Mouse (Mus musculus) liver, embryonic 14.5 days (tissue): ENCODE measurements around the gene Cars2. TPM values are rescaled to one million over a fixed set of nuclear protein-coding genes. Genes with fewer than 3 reads are reported as not detected.

Experiments used
- ATAC-seq: fragments of 200-750 bp; cut with Nextera tagmentation; 2 replicates; pipeline ENCODE4 v1.8.0; 2017; ENCODE audit warnings: moderate number of reproducible peaks, mild to moderate bottlenecking, moderate library complexity; ENCODE audit not compliant: insufficient read depth
- DNase-seq, 3 experiments: peaks; one replicate each; pipeline ENCODE4 v3.0.0-alpha.2; 2012 to 2013; ENCODE audit warnings: low read depth in 3 of 3, low spot score in 3 of 3
- H3K27ac ChIP-seq: fragments of 300-500 bp; sonication (generic); 2 replicates; pipeline ENCODE4 v1.5.1; 2014; ENCODE audit warnings: moderate library complexity, mild to moderate bottlenecking, control low read depth, inconsistent platforms
- H3K27me3 ChIP-seq: fragments of 300-500 bp; sonication (generic); 2 replicates; pipeline ENCODE4 v1.6.1; 2014; ENCODE audit warnings: mild to moderate bottlenecking, low read length, moderate library complexity; ENCODE audit not compliant: control insufficient read depth, insufficient read depth
- H3K36me3 ChIP-seq: fragments of 300-500 bp; sonication (generic); replicated peaks from 2 replicates; pipeline ENCODE4 v1.6.1; 2014; ENCODE audit warnings: low read depth; ENCODE audit not compliant: control insufficient read depth, insufficient read depth
- H3K4me1 ChIP-seq, 2 experiments: fragments of 200-500 bp in 1 of 2; fragments of 300-500 bp in 1 of 2; sonication (generic) in 1 of 2; replicated peaks; 2 replicates each; pipeline ENCODE4 v1.6.1; 2012 to 2014; ENCODE audit warnings: antibody characterized with exemption in 1 of 2, inconsistent platforms in 1 of 2, low read length in 1 of 2; ENCODE audit not compliant: control insufficient read depth in 2 of 2, insufficient read depth in 2 of 2
- H3K4me2 ChIP-seq: fragments of 300-500 bp; sonication (generic); 2 replicates; pipeline ENCODE4 v1.6.1; 2014; ENCODE audit warnings: low read depth, mild to moderate bottlenecking, control low read depth, moderate library complexity
- H3K4me3 ChIP-seq, 2 experiments: fragments of 200-500 bp in 1 of 2; fragments of 300-500 bp in 1 of 2; sonication (generic) in 1 of 2; 2 replicates each; pipeline ENCODE4 v1.5.1; 2012 to 2014; ENCODE audit warnings: low read depth in 2 of 2, low read length in 2 of 2, mild to moderate bottlenecking in 2 of 2, control low read depth in 1 of 2, inconsistent platforms in 1 of 2, moderate library complexity in 1 of 2; ENCODE audit not compliant: insufficient read depth in 1 of 2
- H3K9ac ChIP-seq: fragments of 300-500 bp; sonication (generic); replicated peaks from 2 replicates; pipeline ENCODE4 v1.6.1; 2014; ENCODE audit warnings: mild to moderate bottlenecking, control low read depth, moderate library complexity
- H3K9me3 ChIP-seq: fragments of 300-500 bp; sonication (generic); 2 replicates; pipeline ENCODE4 v1.6.1; 2016; ENCODE audit warnings: low read length, mixed read lengths; ENCODE audit not compliant: control insufficient read depth
- CTCF ChIP-seq: IDR thresholded peaks from 2 replicates; pipeline ENCODE4 v1.5.1; 2016; ENCODE audit warnings: antibody characterized with exemption, low read depth, control low read depth
- EP300 ChIP-seq: IDR thresholded peaks from 2 replicates; pipeline ENCODE4 v1.6.1; 2016; ENCODE audit warnings: antibody characterized with exemption, low read depth
- WGBS: fragments of 180-500 bp; shearing (Covaris S2); extraction: QIAGEN DNeasy Blood & Tissue Kit; methylation state at CpG from one replicate; pipeline ENCODE4 v1.1.7; 2014; ENCODE audit not compliant: insufficient replicate concordance; 5-methylcytosine and 5-hydroxymethylcytosine counted together
- polyA plus RNA-seq, 2 experiments: library from polyadenylated mRNA; depleted of rRNA in 1 of 2; stranded (reverse) in 1 of 2; unstranded in 1 of 2; fragments of >200 nt; fragmentation: Nextera tagmentation in 1 of 2; extraction: Ambion mirVana in 1 of 2; gene quantifications; 2 replicates each; pipeline versions ENCODE4 v1.2.1 to v1.2.3; 2012 to 2014

Gene Cars2
- polyA plus RNA-seq, 2 experiments: 15.5 to 18.2 TPM

GRCm38 (mm10) chr8:11481876-11482275 lies 68.7 kb downstream of the Cars2 start:
- Histone ChIP-seq H3K27ac (no peak overlapping the region), H3K9ac (no peak overlapping the region), H3K36me3 (no peaks in the 10 kb centered on the region), H3K4me3 (no peak overlapping the region), H3K4me1 (no peaks in the 10 kb centered on the region), H3K27me3 (peaks cover 46% of the 10 kb centered on the region), H3K9me3 (no peaks in the 10 kb centered on the region), H3K4me2 (no peak overlapping the region)
- TF ChIP-seq CTCF (no peak), EP300 (no peak)
- ATAC-seq (no peak), DNase-seq (no peak)
- 48% methylated on average over 3 of the region's 3 CpGs for WGBS

- Histone ChIP-seq H3K4me3 (no peak overlapping the region), H3K4me2 (no peak overlapping the region), H3K36me3 (no peaks in the 10 kb centered on the region), H3K9me3 (no peaks in the 10 kb centered on the region), H3K4me1 (peaks cover 0 to 5% of the 10 kb centered on the region in 2 experiments; a peak in 1 of 4 replicates), H3K27me3 (peaks cover 66% of the 10 kb centered on the region), H3K9ac (no peak overlapping the region), H3K27ac (no peak overlapping the region)
- no peak for ATAC-seq
- TF ChIP-seq CTCF (no peak), EP300 (no peak)
- WGBS: 9% methylated on average over 14 of the region's 14 CpGs
- no peak for DNase-seq
Observed at GRCm38 (mm10) chr8:11479591-11479990, 71.0 kb downstream of the Cars2 start.

- Histone ChIP-seq H3K4me2 (peak overlapping the region; percentile 62), H3K36me3 (no peaks in the 10 kb centered on the region), H3K4me1 (peaks cover 0 to 10% of the 10 kb centered on the region in 2 experiments; a peak in 2 of 4 replicates), H3K27me3 (peaks cover 70% of the 10 kb centered on the region), H3K4me3 (peak overlapping the region in 1 of 2 experiments; percentile 6; a peak in 2 of 4 replicates), H3K27ac (no peak overlapping the region), H3K9ac (no peak overlapping the region), H3K9me3 (no peaks in the 10 kb centered on the region)
- TF ChIP-seq CTCF (no peak), EP300 (no peak)
- no peak for DNase-seq
- WGBS: 4% methylated on average over 23 of the region's 23 CpGs
- ATAC-seq: no peak
Observed at GRCm38 (mm10) chr8:11478807-11479527, 71.6 kb downstream of the Cars2 start.

- ATAC-seq (peak; percentile 48; the same call in 1 of the 2 replicates), DNase-seq (no peak)
- Histone ChIP-seq H3K27ac (no peak within 1 kb of the TSS), H3K36me3 (no peaks in the 10 kb centered on the region), H3K9ac (no peak within 1 kb of the TSS), H3K9me3 (no peaks in the 10 kb centered on the region), H3K27me3 (peaks cover 70% of the 10 kb centered on the region), H3K4me2 (peak within 1 kb of the TSS; percentile 62), H3K4me3 (peak within 1 kb of the TSS; percentile 54 to 56), H3K4me1 (peaks cover 0 to 13% of the 10 kb centered on the region in 2 experiments; a peak in 2 of 4 replicates)
- WGBS: under 1% methylated on average over 60 of the region's 69 CpGs
- TF ChIP-seq CTCF: no peak
- TF ChIP-seq EP300: no peak
Observed at GRCm38 (mm10) chr8:11477811-11478761, 72.5 kb downstream of the Cars2 start, which contains the start of gene Rab20. Rab20 (minus strand) TSS chr8:11478710.

- 3% methylated on average over 9 of the region's 9 CpGs for WGBS
- no peak overlapping the region for H3K27ac ChIP-seq
- no peak for DNase-seq
Observed at GRCm38 (mm10) chr8:11477178-11477553, 73.4 kb downstream of the Cars2 start.

More at GRCm38 (mm10) chr8:11477178-11477553, 73.4 kb downstream of the Cars2 start:
- H3K27me3 ChIP-seq: peaks cover 67% of the 10 kb centered on the region
- H3K4me1 ChIP-seq: peaks cover 0 to 16% of the 10 kb centered on the region in 2 experiments; a peak in 2 of 4 replicates
- ATAC-seq: no peak
- H3K9ac ChIP-seq: no peak overlapping the region
- H3K9me3 ChIP-seq: no peaks in the 10 kb centered on the region
- peak overlapping the region; percentile 12 to 54 for H3K4me3 ChIP-seq
- no peaks in the 10 kb centered on the region for H3K36me3 ChIP-seq
- H3K4me2 ChIP-seq: peak overlapping the region; percentile 62
- TF ChIP-seq CTCF (no peak), EP300 (no peak)
